1 mouse cellular context compared by ENCODE assay signal in genomic region chr7:25025855-25026439, GRCm38 (mm10).
TF ChIP-seq lines count a peak whose summit lies in the region.

No protein-coding gene starts in this region.

TF ChIP-seq in ES-E14, 5 proteins besides CTCF, POLR2A, EP300 and RAD21:
- TF ChIP-seq HCFC1 (IDR thresholded peaks at IDR 0.05; ENCODE audit: borderline replicate concordance, insufficient read depth, low read length) (no peak), CHD2 (IDR thresholded peaks at IDR 0.05; ENCODE audit: low read depth, low read length) (no peak), ZNF384 (IDR thresholded peaks at IDR 0.05; ENCODE audit: low read depth, low read length) (no peak), ZC3H11A (IDR thresholded peaks at IDR 0.05; ENCODE audit: borderline replicate concordance, low read depth, low read length) (no peak), MAFK (IDR thresholded peaks at IDR 0.05; ENCODE audit: insufficient read depth, low read depth, low read length) (no peak)
